Mouse (Mus musculus) MEL (cell line): Measurements from ENCODE around the gene AW146154. TPM values are rescaled to one million over a fixed set of nuclear protein-coding genes. Genes with fewer than 3 reads are reported as not detected.

Experiments used
- DNase-seq: peaks from one replicate; pipeline ENCODE4 v3.0.0; 2011; ENCODE audit warnings: low read depth, low spot score
- H3K27ac ChIP-seq: 2 replicates; pipeline ENCODE4 v1.5.1; 2012; ENCODE audit warnings: low read depth, mild to moderate bottlenecking, control low read depth, low read length, moderate library complexity; ENCODE audit not compliant: control insufficient read depth
- H3K27me3 ChIP-seq, 2 experiments: fragments of 150-350 bp in 1 of 2; sonication (generic) in 1 of 2; 2 replicates each; pipeline ENCODE4 v1.6.1; 2012; ENCODE audit warnings: low read length in 2 of 2, mild to moderate bottlenecking in 2 of 2, improper control_type of control experiment in 1 of 2, moderate library complexity in 1 of 2; ENCODE audit not compliant: insufficient read depth in 2 of 2, control insufficient read depth in 1 of 2
- H3K36me3 ChIP-seq, 2 experiments: 2 replicates each; pipeline ENCODE4 v1.6.1; 2012 to 2014; ENCODE audit warnings: low read length in 2 of 2, improper control_type of control experiment in 1 of 2, inconsistent platforms in 1 of 2, mild to moderate bottlenecking in 1 of 2; ENCODE audit not compliant: insufficient read depth in 2 of 2, control insufficient read depth in 1 of 2
- H3K4me1 ChIP-seq, 2 experiments: fragments of 150-350 bp in 1 of 2; sonication (generic) in 1 of 2; 2 replicates each; pipeline ENCODE4 v1.6.1; 2012; ENCODE audit warnings: low read length in 2 of 2, improper control_type of control experiment in 1 of 2, mild to moderate bottlenecking in 1 of 2; ENCODE audit not compliant: insufficient read depth in 2 of 2, control insufficient read depth in 1 of 2
- H3K4me3 ChIP-seq, 2 experiments: fragments of 150-350 bp in 1 of 2; sonication (generic) in 1 of 2; 2 replicates each; pipeline ENCODE4 v1.5.1; 2012; ENCODE audit warnings: low read depth in 2 of 2, low read length in 2 of 2, mild to moderate bottlenecking in 2 of 2, moderate library complexity in 2 of 2, control low read depth in 1 of 2, improper control_type of control experiment in 1 of 2; ENCODE audit not compliant: control insufficient read depth in 1 of 2, insufficient read depth in 1 of 2
- H3K79me2 ChIP-seq: 2 replicates; pipeline ENCODE4 v1.6.1; 2012; ENCODE audit warnings: mild to moderate bottlenecking, low read length, moderate library complexity; ENCODE audit not compliant: control insufficient read depth, poor library complexity, insufficient read depth
- H3K9ac ChIP-seq: 2 replicates; pipeline ENCODE4 v1.6.1; 2012; ENCODE audit warnings: low read depth, mild to moderate bottlenecking, control low read depth, low read length, moderate library complexity; ENCODE audit not compliant: control insufficient read depth, poor library complexity, severe bottlenecking
- H3K9me3 ChIP-seq: fragments of 150-350 bp; sonication (generic); replicated peaks from 2 replicates; pipeline ENCODE4 v1.6.1; 2012; ENCODE audit warnings: mild to moderate bottlenecking, low read length, improper control_type of control experiment, moderate library complexity; ENCODE audit not compliant: insufficient read depth
- BHLHE40 ChIP-seq: IDR thresholded peaks from 2 replicates; pipeline ENCODE4 v1.6.1; 2012; ENCODE audit warnings: low read depth, mild to moderate bottlenecking, inconsistent platforms, low read length, improper control_type of control experiment, borderline replicate concordance
- CHD1 ChIP-seq: IDR thresholded peaks from 2 replicates; pipeline ENCODE4 v1.6.1; 2012; ENCODE audit warnings: low read depth, mild to moderate bottlenecking, inconsistent platforms, low read length, improper control_type of control experiment
- CHD2 ChIP-seq: IDR thresholded peaks from 2 replicates; pipeline ENCODE4 v1.6.1; 2011; ENCODE audit warnings: low read length, improper control_type of control experiment
- CTCF ChIP-seq, 3 experiments: IDR thresholded peaks in 2 of 3; conservative IDR thresholded peaks in 1 of 3; 2 replicates each; pipeline ENCODE4 v1.5.1; 2011 to 2012; ENCODE audit warnings: low read length in 3 of 3, low read depth in 2 of 3, mild to moderate bottlenecking in 2 of 3, improper control_type of control experiment in 1 of 3, inconsistent platforms in 1 of 3, mixed read lengths in 1 of 3, moderate library complexity in 1 of 3; ENCODE audit not compliant: control insufficient read depth in 1 of 3, insufficient read depth in 1 of 3, poor library complexity in 1 of 3, severe bottlenecking in 1 of 3
- E2F4 ChIP-seq: IDR thresholded peaks from 2 replicates; pipeline ENCODE4 v1.6.1; 2011; ENCODE audit warnings: low read depth, low read length, improper control_type of control experiment, borderline replicate concordance
- ELF1 ChIP-seq: IDR thresholded peaks from 2 replicates; pipeline ENCODE4 v1.6.1; 2014; ENCODE audit warnings: low read depth, mild to moderate bottlenecking, inconsistent platforms, low read length, improper control_type of control experiment, moderate library complexity
- EP300 ChIP-seq, 2 experiments: IDR thresholded peaks; 2 replicates each; pipeline ENCODE4 v1.6.1; 2011; ENCODE audit warnings: improper control_type of control experiment in 2 of 2, low read length in 2 of 2, low read depth in 1 of 2, mild to moderate bottlenecking in 1 of 2
- ETS1 ChIP-seq: IDR thresholded peaks from 2 replicates; pipeline ENCODE4 v1.6.1; 2012; ENCODE audit warnings: low read depth, mild to moderate bottlenecking, inconsistent platforms, low read length, improper control_type of control experiment, moderate library complexity
- GABPA ChIP-seq: IDR thresholded peaks from 2 replicates; pipeline ENCODE4 v1.6.1; 2012; ENCODE audit warnings: low read depth, mild to moderate bottlenecking, inconsistent platforms, low read length, improper control_type of control experiment, moderate library complexity
- GATA1 ChIP-seq: IDR thresholded peaks from 2 replicates; pipeline ENCODE4 v1.6.1; 2011; ENCODE audit warnings: low read depth, low read length, improper control_type of control experiment
- JUND ChIP-seq: IDR thresholded peaks from 2 replicates; pipeline ENCODE4 v1.6.1; 2011; ENCODE audit warnings: low read depth, mild to moderate bottlenecking, improper control_type of control experiment, low read length
- KAT2A ChIP-seq: conservative IDR thresholded peaks from 2 replicates; pipeline ENCODE4 v1.6.1; 2012; ENCODE audit warnings: low read depth, low read length, improper control_type of control experiment, inconsistent platforms
- MAFK ChIP-seq: IDR thresholded peaks from 2 replicates; pipeline ENCODE4 v1.6.1; 2011; ENCODE audit warnings: low read depth, mild to moderate bottlenecking, low read length, improper control_type of control experiment, borderline replicate concordance
- MAX ChIP-seq: IDR thresholded peaks from 2 replicates; pipeline ENCODE4 v1.6.1; 2011; ENCODE audit warnings: low read length, improper control_type of control experiment
- MAZ ChIP-seq: IDR thresholded peaks from 2 replicates; pipeline ENCODE4 v1.6.1; 2012; ENCODE audit warnings: low read depth, mild to moderate bottlenecking, inconsistent platforms, low read length, improper control_type of control experiment
- MXI1 ChIP-seq: IDR thresholded peaks from 2 replicates; pipeline ENCODE4 v1.6.1; 2011; ENCODE audit warnings: mild to moderate bottlenecking, low read depth, low read length, improper control_type of control experiment
- MYB ChIP-seq: IDR thresholded peaks from 2 replicates; pipeline ENCODE4 v1.6.1; 2011; ENCODE audit warnings: mild to moderate bottlenecking, low read depth, low read length, improper control_type of control experiment
- NRF1 ChIP-seq: IDR thresholded peaks from 2 replicates; pipeline ENCODE4 v1.6.1; 2014; ENCODE audit warnings: low read depth, mild to moderate bottlenecking, inconsistent platforms, low read length, improper control_type of control experiment, moderate library complexity; ENCODE audit not compliant: poor library complexity, insufficient read depth, severe bottlenecking
- POLR2A ChIP-seq, 2 experiments: IDR thresholded peaks; 2 replicates each; pipeline ENCODE4 v1.6.1; 2011 to 2012; ENCODE audit warnings: low read length in 2 of 2, mild to moderate bottlenecking in 2 of 2, control low read depth in 1 of 2, improper control_type of control experiment in 1 of 2, low read depth in 1 of 2, moderate library complexity in 1 of 2; ENCODE audit not compliant: control insufficient read depth in 1 of 2, insufficient read depth in 1 of 2, poor library complexity in 1 of 2
- POLR2AphosphoS5 ChIP-seq: IDR thresholded peaks from 2 replicates; pipeline ENCODE4 v1.6.1; 2012; ENCODE audit warnings: low read depth, borderline replicate concordance, mild to moderate bottlenecking, inconsistent platforms, low read length, moderate library complexity, mixed read lengths
- RAD21 ChIP-seq: IDR thresholded peaks from 2 replicates; pipeline ENCODE4 v1.6.1; 2011; ENCODE audit warnings: mild to moderate bottlenecking, low read depth, low read length, improper control_type of control experiment
- TAL1 ChIP-seq: IDR thresholded peaks from 2 replicates; pipeline ENCODE4 v1.6.1; 2012; ENCODE audit warnings: mild to moderate bottlenecking, inconsistent platforms, low read length, moderate library complexity, mixed read lengths
- TCF12 ChIP-seq: IDR thresholded peaks from 2 replicates; pipeline ENCODE4 v1.6.1; 2014; ENCODE audit warnings: low read depth, mild to moderate bottlenecking, inconsistent platforms, low read length, improper control_type of control experiment, moderate library complexity
- ZC3H11A ChIP-seq: IDR thresholded peaks from 2 replicates; pipeline ENCODE4 v1.6.1; 2012; ENCODE audit warnings: low read depth, mild to moderate bottlenecking, inconsistent platforms, low read length, improper control_type of control experiment
- ZKSCAN1 ChIP-seq: IDR thresholded peaks from 2 replicates; pipeline ENCODE4 v1.6.1; 2012; ENCODE audit warnings: low read depth, mild to moderate bottlenecking, inconsistent platforms, low read length, improper control_type of control experiment, moderate library complexity
- ZNF384 ChIP-seq: IDR thresholded peaks from 2 replicates; pipeline ENCODE4 v1.6.1; 2012; ENCODE audit warnings: low read depth, mild to moderate bottlenecking, inconsistent platforms, low read length, improper control_type of control experiment
- polyA plus RNA-seq, 2 experiments: library from polyadenylated mRNA; stranded (reverse) in 1 of 2; unstranded in 1 of 2; fragments of >175 nt in 1 of 2; fragments of >200 nt in 1 of 2; gene quantifications; 2 replicates each; pipeline versions ENCODE4 v1.2.1 to v1.2.4; 2012; ENCODE audit warnings: low replicate concordance in 2 of 2, low read depth in 1 of 2; ENCODE audit not compliant: insufficient read length in 2 of 2, insufficient read depth in 1 of 2, missing spikeins in 1 of 2
- total RNA-seq: library from RNA; depleted of rRNA; stranded (reverse); fragments of 300-350 nt; gene quantifications from 2 replicates; pipeline ENCODE4 v1.2.3, GENCODE M21; 2012

Gene AW146154
- total and polyA plus RNA-seq, 3 experiments: 2.4 to 227 (median 3.9) TPM

DNA sequence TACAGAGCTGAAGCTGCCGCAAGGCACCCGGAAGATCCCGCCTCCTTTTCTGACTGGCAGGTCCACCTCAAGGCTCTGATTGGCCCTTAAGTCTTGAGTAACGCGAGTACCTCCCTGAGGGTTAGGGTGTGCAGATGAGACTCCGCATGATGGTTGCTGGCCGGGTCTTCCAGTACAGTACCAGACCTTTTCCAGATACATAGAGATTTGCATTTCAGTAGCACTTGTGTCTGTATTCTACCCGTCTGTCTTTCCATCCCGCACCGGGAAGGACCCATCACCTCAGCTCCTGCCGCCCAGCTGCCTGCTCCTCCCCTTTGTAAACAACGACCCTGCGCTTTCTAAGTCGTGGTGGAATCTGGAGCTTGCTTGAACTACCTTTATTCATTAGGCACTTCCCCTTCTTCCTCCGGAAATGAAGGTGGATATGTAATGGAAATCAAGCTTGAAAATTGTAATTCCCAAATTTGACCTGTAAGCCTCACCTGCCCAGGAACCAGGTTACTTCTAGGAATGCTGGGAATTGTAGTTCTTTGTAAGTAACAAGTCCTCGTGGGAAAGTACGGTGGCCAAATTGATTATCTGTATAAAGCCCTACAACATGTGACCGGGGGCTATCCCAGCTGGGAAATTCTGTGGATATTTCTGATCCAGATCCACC is at the start of gene AW146154, which contains the start of gene Gm20449 (continued):
- TF ChIP-seq MAX (no peak; the same call in 1 of the 2 replicates), RAD21 (no peak), BHLHE40 (no peak)
- TF ChIP-seq, all 39 proteins: peak for 12

DNA sequence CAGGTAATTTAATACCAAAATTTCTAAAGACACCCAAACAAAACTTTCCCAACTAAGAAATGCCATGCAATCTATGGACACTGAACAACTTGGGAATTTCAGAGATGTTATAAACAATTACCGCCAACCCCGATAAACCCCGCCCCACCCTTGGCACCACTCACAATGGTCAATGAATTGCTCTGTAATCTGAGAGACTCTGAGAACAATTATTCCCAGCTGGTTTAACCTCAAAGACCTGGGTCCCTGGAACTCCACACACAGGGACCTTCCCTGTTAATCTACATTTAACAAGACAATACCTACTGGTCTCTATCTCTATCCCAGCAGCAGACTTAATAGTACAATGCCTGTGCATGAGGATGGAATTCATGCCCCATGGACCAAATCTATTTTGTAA is 13.0 kb upstream of the AW146154 start:
- Histone ChIP-seq H3K27me3 (no peaks in the 10 kb centered on the region), H3K4me1 (no peaks in the 10 kb centered on the region), H3K9ac (no peak overlapping the region), H3K9me3 (no peaks in the 10 kb centered on the region)
- TF ChIP-seq POLR2A (IDR thresholded peaks at IDR 0.05; ENCODE audit: control insufficient read depth in 1 of 2, insufficient read depth in 1 of 2, low read depth in 1 of 2, low read length in 2 of 2, poor library complexity in 1 of 2) (no peak), ZNF384 (no peak), JUND (no peak), CHD2 (no peak), KAT2A (no peak), MAZ (no peak), MAX (no peak), GATA1 (no peak), NRF1 (no peak), ETS1 (no peak), MXI1 (no peak), POLR2AphosphoS5 (no peak), TCF12 (no peak), ZKSCAN1 (no peak), EP300 (IDR thresholded peaks at IDR 0.05; ENCODE audit: low read depth in 1 of 2, low read length in 2 of 2) (no peak), TAL1 (no peak), MAFK (no peak)
- TF ChIP-seq, all 39 proteins: peak for 0
- H3K4me3 ChIP-seq: no peak overlapping the region
- no peaks in the 10 kb centered on the region for H3K79me2 ChIP-seq
- no peaks in the 10 kb centered on the region for H3K36me3 ChIP-seq
- no peak for DNase-seq
- H3K27ac ChIP-seq: no peak overlapping the region

DNA sequence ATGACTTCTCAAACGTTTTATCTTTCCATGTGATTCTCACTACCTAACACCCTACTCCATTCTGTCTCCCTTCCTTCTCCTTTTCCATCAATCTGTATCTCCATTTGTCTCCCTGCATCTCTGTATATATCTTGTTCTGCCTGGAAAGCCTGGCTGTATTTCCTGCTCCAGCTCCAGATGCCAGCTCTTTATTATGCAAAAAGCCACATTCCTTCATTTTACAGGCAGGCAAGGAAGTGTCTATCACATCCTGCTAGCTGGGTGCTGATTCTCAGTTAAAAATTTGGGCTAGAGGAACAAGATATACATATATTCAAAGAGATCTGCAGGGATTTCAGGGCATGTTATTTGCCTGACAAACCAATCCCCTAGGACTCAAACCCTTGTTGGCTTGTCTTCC is 12.5 kb upstream of the AW146154 start:
- no peak for TF ChIP-seq ELF1
- no peak for TF ChIP-seq ZC3H11A
- no peak for TF ChIP-seq TAL1
- TF ChIP-seq NRF1: no peak
- no peak for TF ChIP-seq MAZ
- TF ChIP-seq POLR2AphosphoS5: no peak
- no peak for TF ChIP-seq CTCF (IDR thresholded peaks at IDR 0.05 in 2 of 3, conservative IDR thresholded peaks at IDR 0.05 in 1 of 3; ENCODE audit: control insufficient read depth in 1 of 3, insufficient read depth in 1 of 3, low read depth in 2 of 3, low read length in 3 of 3, poor library complexity in 1 of 3, severe bottlenecking in 1 of 3)
- no peak for TF ChIP-seq POLR2A (IDR thresholded peaks at IDR 0.05; ENCODE audit: control insufficient read depth in 1 of 2, insufficient read depth in 1 of 2, low read depth in 1 of 2, low read length in 2 of 2, poor library complexity in 1 of 2)
- TF ChIP-seq GABPA: no peak
- TF ChIP-seq CHD1: no peak
- no peak for TF ChIP-seq E2F4
- no peak for TF ChIP-seq MYB
- TF ChIP-seq BHLHE40: no peak
- TF ChIP-seq MAX: no peak
- Histone ChIP-seq H3K79me2 (no peaks in the 10 kb centered on the region), H3K4me1 (no peaks in the 10 kb centered on the region), H3K9me3 (no peaks in the 10 kb centered on the region), H3K27me3 (no peaks in the 10 kb centered on the region), H3K36me3 (no peaks in the 10 kb centered on the region), H3K27ac (no peak overlapping the region), H3K4me3 (no peak overlapping the region), H3K9ac (no peak overlapping the region)
- no peak for DNase-seq
